8 mouse cellular contexts compared by ENCODE assay signal in the genomic region with DNA sequence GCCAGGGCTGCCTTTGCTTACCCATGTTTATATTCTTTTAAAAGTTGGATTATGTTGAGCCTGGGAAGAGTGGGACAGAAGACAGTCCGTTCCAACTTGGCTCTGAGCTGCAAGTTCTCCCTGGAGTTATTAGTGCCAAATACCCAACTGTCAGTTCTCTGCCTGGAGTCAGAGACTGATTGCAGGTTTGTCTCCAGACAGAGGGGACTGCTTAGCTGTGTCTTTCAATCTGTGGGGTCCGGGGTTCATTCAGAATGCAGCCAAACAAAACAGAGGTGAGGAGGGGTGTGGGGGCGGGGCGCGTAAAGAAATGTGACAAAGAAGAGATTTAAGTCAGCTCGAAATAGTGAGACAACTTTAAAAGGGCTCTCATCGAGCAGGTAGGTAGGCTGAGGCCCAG. TPM values are rescaled to one million over a fixed set of nuclear protein-coding genes. Genes with fewer than 3 reads are reported as not detected.
DNase-seq lines count a peak whose midpoint lies in the region; ATAC-seq and TF ChIP-seq lines count a peak whose summit lies in the region.

No protein-coding gene starts in this region.

- peak; percentile 42 for ATAC-seq in lung, embryonic 14.5 days (ENCODE audit: insufficient read depth)
- ATAC-seq in embryonic facial prominence, embryonic 12.5 days (ENCODE audit: insufficient number of reproducible peaks, insufficient read depth, low FRiP score, low TSS enrichment): 0 out of 2 replicates have a peak, but pooled peaks have one; percentile 3
- ATAC-seq in intestine, embryonic 15.5 days: peak; percentile 1; the same call in 1 of the 2 replicates
- ATAC-seq in neural tube, embryonic 15.5 days (ENCODE audit: low FRiP score): peak; percentile 18; the same call in 1 of the 2 replicates

- H3K4me3 ChIP-seq in lung, embryonic 14.5 days (ENCODE audit: low read depth, low read length): peak overlapping the region; percentile 71
- H3K4me3 ChIP-seq in embryonic facial prominence, embryonic 12.5 days: peak overlapping the region; percentile 79
- H3K4me3 ChIP-seq in intestine, embryonic 15.5 days (replicated peaks): peak overlapping the region; percentile 86
- H3K4me3 ChIP-seq in neural tube, embryonic 15.5 days (replicated peaks): peak overlapping the region; percentile 77

- peaks cover 25% of the 10 kb centered on the region for H3K36me3 ChIP-seq in lung, embryonic 14.5 days (ENCODE audit: insufficient read depth)
- H3K36me3 ChIP-seq in embryonic facial prominence, embryonic 12.5 days: peaks cover 23% of the 10 kb centered on the region
- H3K36me3 ChIP-seq in intestine, embryonic 15.5 days: peaks cover 21% of the 10 kb centered on the region
- peaks cover 26% of the 10 kb centered on the region for H3K36me3 ChIP-seq in neural tube, embryonic 15.5 days

- intact Hi-C loops in left cerebral cortex, postnatal 25 days (cut with DNase I): loop anchor here (2.0 kb wide), 1 partner anchor 71 kb away; no protein-coding TSS in a partner anchor
- intact Hi-C loops in gastrocnemius, postnatal 14 days (cut with DNase I; ENCODE audit: low total_unique reads): no loop called here

- TF ChIP-seq CTCF in lung, embryonic 14.5 days (IDR thresholded peaks at IDR 0.05; ENCODE audit: low read depth): no peak

- H3K27ac ChIP-seq in lung, embryonic 14.5 days (ENCODE audit: low read depth): peak overlapping the region; percentile 90
- peak overlapping the region; percentile 47; the same call in 1 of the 2 replicates for H3K27ac ChIP-seq in embryonic facial prominence, embryonic 12.5 days
- peak overlapping the region; percentile 93 for H3K27ac ChIP-seq in intestine, embryonic 15.5 days
- H3K27ac ChIP-seq in neural tube, embryonic 15.5 days (replicated peaks): peak overlapping the region; percentile 78

- under 1% methylated on average over 7 of the region's 7 CpGs for WGBS in lung, embryonic 14.5 days
- 3% methylated on average over 7 of the region's 7 CpGs for WGBS in embryonic facial prominence, embryonic 12.5 days
- WGBS in intestine, embryonic 15.5 days: 3% methylated on average over 7 of the region's 7 CpGs
- WGBS in neural tube, embryonic 15.5 days: under 1% methylated on average over 7 of the region's 7 CpGs

- no peaks in the 10 kb centered on the region for H3K27me3 ChIP-seq in lung, embryonic 14.5 days (ENCODE audit: insufficient read depth, low read length)
- H3K27me3 ChIP-seq in embryonic facial prominence, embryonic 12.5 days: no peaks in the 10 kb centered on the region
- H3K27me3 ChIP-seq in intestine, embryonic 15.5 days (replicated peaks): no peaks in the 10 kb centered on the region
- H3K27me3 ChIP-seq in neural tube, embryonic 15.5 days (replicated peaks): no peaks in the 10 kb centered on the region

- H3K9ac ChIP-seq in lung, embryonic 14.5 days: peak overlapping the region; percentile 74
- H3K9ac ChIP-seq in embryonic facial prominence, embryonic 12.5 days: peak overlapping the region; percentile 75
- peak overlapping the region; percentile 86 for H3K9ac ChIP-seq in intestine, embryonic 15.5 days
- H3K9ac ChIP-seq in neural tube, embryonic 15.5 days (replicated peaks): peak overlapping the region; percentile 77

- DNase-seq in lung, embryonic 14.5 days: peak; percentile 63
- no peak for DNase-seq in lung, postnatal 14 days
- no peak for DNase-seq in left cerebral cortex, postnatal 25 days (ENCODE audit: low spot score in 2 of 2)
- no peak for DNase-seq in adrenal gland, adult 18-20 months (ENCODE audit: low spot score in 2 of 2)
- DNase-seq in gastrocnemius, postnatal 14 days: no peak

- peaks cover 6% of the 10 kb centered on the region; the same call in 1 of the 2 replicates for H3K4me1 ChIP-seq in lung, embryonic 14.5 days (ENCODE audit: insufficient read depth)
- H3K4me1 ChIP-seq in embryonic facial prominence, embryonic 12.5 days: peaks cover 5% of the 10 kb centered on the region; the same call in 1 of the 2 replicates
- 0 out of 2 replicates have a peak, but pooled peaks cover 9% of the 10 kb centered on the region for H3K4me1 ChIP-seq in intestine, embryonic 15.5 days (replicated peaks)
- H3K4me1 ChIP-seq in neural tube, embryonic 15.5 days: peaks cover 13% of the 10 kb centered on the region

- H3K4me2 ChIP-seq in lung, embryonic 14.5 days: peak overlapping the region; percentile 78
- peak overlapping the region; percentile 70 for H3K4me2 ChIP-seq in embryonic facial prominence, embryonic 12.5 days (replicated peaks)
- H3K4me2 ChIP-seq in intestine, embryonic 15.5 days (replicated peaks): peak overlapping the region; percentile 72
- peak overlapping the region; percentile 78 for H3K4me2 ChIP-seq in neural tube, embryonic 15.5 days

- H3K9me3 ChIP-seq in lung, embryonic 14.5 days (ENCODE audit: low read depth, low read length): no peaks in the 10 kb centered on the region
- H3K9me3 ChIP-seq in embryonic facial prominence, embryonic 12.5 days: no peaks in the 10 kb centered on the region
- H3K9me3 ChIP-seq in intestine, embryonic 15.5 days: no peaks in the 10 kb centered on the region
- no peaks in the 10 kb centered on the region for H3K9me3 ChIP-seq in neural tube, embryonic 15.5 days (replicated peaks)

RNA-seq across cellular contexts. Expression of a gene that starts 1.7 kb away (rescaled TPM):
- polyA plus RNA-seq in lung, embryonic 14.5 days (2014; fragmentation: Nextera tagmentation; extraction: Ambion mirVana): 16.6 and 17.7 TPM in 2 replicates
- 11.1 and 14.2 TPM in 2 replicates for polyA plus RNA-seq in embryonic facial prominence, embryonic 12.5 days (2016; fragmentation: Nextera tagmentation; extraction: Ambion mirVana)
- polyA plus RNA-seq in intestine, embryonic 15.5 days (2015; fragmentation: Nextera tagmentation; extraction: Ambion mirVana): 61.6 and 76.4 TPM in 2 replicates
- polyA plus RNA-seq in neural tube, embryonic 15.5 days (2015; fragmentation: Nextera tagmentation; extraction: Ambion mirVana): 12.6 and 13.4 TPM in 2 replicates
- 10 to 100 TPM in 1 of 2 experiments, 1 to 10 TPM in 1; 7.5 to 10.9 TPM for total RNA-seq in left cerebral cortex, postnatal 25 days (2021)
- 10 to 100 TPM in 1 of 2 experiments, 1 to 10 TPM in 1; 9.8 to 21.4 TPM for total RNA-seq in adrenal gland, adult 18-20 months (2021)
- 1 to 10 TPM; 3.1 to 3.5 TPM for total RNA-seq in gastrocnemius, postnatal 14 days (2021)

RNA-seq across cellular contexts. Expression of a gene that starts 18.2 kb away (rescaled TPM):
- 103 and 110 TPM in 2 replicates for polyA plus RNA-seq in lung, embryonic 14.5 days (2014; fragmentation: Nextera tagmentation; extraction: Ambion mirVana)
- polyA plus RNA-seq in embryonic facial prominence, embryonic 12.5 days (2016; fragmentation: Nextera tagmentation; extraction: Ambion mirVana): 76.9 and 78.5 TPM in 2 replicates
- 156 and 161 TPM in 2 replicates for polyA plus RNA-seq in intestine, embryonic 15.5 days (2015; fragmentation: Nextera tagmentation; extraction: Ambion mirVana)
- 69.2 and 74.9 TPM in 2 replicates for polyA plus RNA-seq in neural tube, embryonic 15.5 days (2015; fragmentation: Nextera tagmentation; extraction: Ambion mirVana)
- 10 to 100 TPM; 25.4 to 30.8 TPM for total RNA-seq in left cerebral cortex, postnatal 25 days (2021)
- 100 to 1,000 TPM in 1 of 2 experiments, 10 to 100 TPM in 1; 92.6 to 112 TPM for total RNA-seq in adrenal gland, adult 18-20 months (2021)
- total RNA-seq in gastrocnemius, postnatal 14 days (2021): 10 to 100 TPM; 21.9 to 22.1 TPM

RNA-seq across cellular contexts. Expression of a gene that starts 21.7 kb away (rescaled TPM):
- 30.5 and 31.0 TPM in 2 replicates for polyA plus RNA-seq in lung, embryonic 14.5 days (2014; fragmentation: Nextera tagmentation; extraction: Ambion mirVana)
- 2.9 and 3.3 TPM in 2 replicates for polyA plus RNA-seq in embryonic facial prominence, embryonic 12.5 days (2016; fragmentation: Nextera tagmentation; extraction: Ambion mirVana)
- polyA plus RNA-seq in intestine, embryonic 15.5 days (2015; fragmentation: Nextera tagmentation; extraction: Ambion mirVana): 31.7 and 33.2 TPM in 2 replicates
- 0.67 and 5.3 TPM in 2 replicates for polyA plus RNA-seq in neural tube, embryonic 15.5 days (2015; fragmentation: Nextera tagmentation; extraction: Ambion mirVana)
- under 1 TPM; 0.34 to 0.53 TPM for total RNA-seq in left cerebral cortex, postnatal 25 days (2021)
- total RNA-seq in adrenal gland, adult 18-20 months (2021): 1 to 10 TPM; 3.7 to 9.6 TPM
- total RNA-seq in gastrocnemius, postnatal 14 days (2021): under 1 TPM; 0.24 to 0.53 TPM

RNA-seq across cellular contexts. Expression of a gene that starts 23.3 kb away (rescaled TPM):
- polyA plus RNA-seq in lung, embryonic 14.5 days (2014; fragmentation: Nextera tagmentation; extraction: Ambion mirVana): 94.5 and 96.4 TPM in 2 replicates
- 89.1 and 92.8 TPM in 2 replicates for polyA plus RNA-seq in embryonic facial prominence, embryonic 12.5 days (2016; fragmentation: Nextera tagmentation; extraction: Ambion mirVana)
- polyA plus RNA-seq in intestine, embryonic 15.5 days (2015; fragmentation: Nextera tagmentation; extraction: Ambion mirVana): 70.5 and 71.5 TPM in 2 replicates
- polyA plus RNA-seq in neural tube, embryonic 15.5 days (2015; fragmentation: Nextera tagmentation; extraction: Ambion mirVana): 52.0 and 60.9 TPM in 2 replicates
- 10 to 100 TPM; 19.9 to 20.2 TPM for total RNA-seq in left cerebral cortex, postnatal 25 days (2021)
- total RNA-seq in adrenal gland, adult 18-20 months (2021): 10 to 100 TPM; 43.7 to 52.1 TPM
- total RNA-seq in gastrocnemius, postnatal 14 days (2021): 10 to 100 TPM; 15.8 to 16.9 TPM

RNA-seq across cellular contexts. Expression of a gene that starts 23.6 kb away (rescaled TPM):
- polyA plus RNA-seq in lung, embryonic 14.5 days (2014; fragmentation: Nextera tagmentation; extraction: Ambion mirVana): 0.68 and 1.1 TPM in 2 replicates
- polyA plus RNA-seq in embryonic facial prominence, embryonic 12.5 days (2016; fragmentation: Nextera tagmentation; extraction: Ambion mirVana): 0.45 and 0.99 TPM in 2 replicates
- polyA plus RNA-seq in intestine, embryonic 15.5 days (2015; fragmentation: Nextera tagmentation; extraction: Ambion mirVana): 0.15 and 0.43 TPM in 2 replicates
- 0.40 and 0.55 TPM in 2 replicates for polyA plus RNA-seq in neural tube, embryonic 15.5 days (2015; fragmentation: Nextera tagmentation; extraction: Ambion mirVana)
- total RNA-seq in left cerebral cortex, postnatal 25 days (2021): under 1 TPM; 0.37 to 0.53 TPM
- total RNA-seq in adrenal gland, adult 18-20 months (2021): under 1 TPM; 0.27 to 0.29 TPM
- under 1 TPM; 0.33 to 0.45 TPM for total RNA-seq in gastrocnemius, postnatal 14 days (2021)
